Mouse (Mus musculus) adrenal gland, postnatal 14 days (tissue): ENCODE results near the gene Ms4a12. TPM values are rescaled to one million over a fixed set of nuclear protein-coding genes. Genes with fewer than 3 reads are reported as not detected.
"Not testable (repeated sequence)": the region's sequence is repeated elsewhere in the genome, so short reads cannot be mapped to it uniquely, and the experiment has no call there.

Source experiments
- DNase-seq: peaks from one replicate; pipeline ENCODE4 v3.0.0; 2021; ENCODE audit warnings: mixed read lengths
- long read RNA-seq, 2 experiments: library from polyadenylated mRNA; stranded (forward); transcript quantifications; one replicate each; pipeline ENCODE4 v2.0.0; 2021
- total RNA-seq: library from RNA; stranded (reverse); gene quantifications from 2 replicates; pipeline ENCODE4 v1.2.3, GENCODE M21; 2021

Ms4a12 gene
- total RNA-seq: not detected in 2 replicates
- long read RNA-seq, experiment 1: 0 reads
- long read RNA-seq, experiment 2: 0 reads

- DNase-seq: no peak
Measured at GRCm38 (mm10) chr19:11232348-11232747, at the start of gene Ms4a12. Gene Ms4a12 (minus strand): TSS chr19:11232448.

- no peak for DNase-seq
Measured at GRCm38 (mm10) chr19:11280223-11280622, 48.0 kb upstream of the Ms4a12 start.

- DNase-seq: no peak
Measured at GRCm38 (mm10) chr19:11276431-11276830, 44.2 kb upstream of the Ms4a12 start.

- DNase-seq: no peak
Measured at GRCm38 (mm10) chr19:11266956-11267355, 34.7 kb upstream of the Ms4a12 start.

- no peak for DNase-seq
Measured at GRCm38 (mm10) chr19:11266052-11266845, 34.0 kb upstream of the Ms4a12 start, which contains the start of gene Ms4a1. Gene Ms4a1 (minus strand): TSS chr19:11266241.

- DNase-seq: no peak
Measured at GRCm38 (mm10) chr19:11264602-11265185, 32.4 kb upstream of the Ms4a12 start.

GRCm38 (mm10) chr19:11263549-11263948 is 31.3 kb upstream of the Ms4a12 start:
- no peak for DNase-seq

- DNase-seq: not testable (repeated sequence)
Measured at GRCm38 (mm10) chr19:11262932-11263331, 30.7 kb upstream of the Ms4a12 start.

GRCm38 (mm10) chr19:11261522-11261921 is 29.3 kb upstream of the Ms4a12 start:
- no peak for DNase-seq

- no peak for DNase-seq
Measured at GRCm38 (mm10) chr19:11244230-11244629, 12.0 kb upstream of the Ms4a12 start.

GRCm38 (mm10) chr19:11242560-11242959 is 10.3 kb upstream of the Ms4a12 start:
- no peak for DNase-seq

- no peak for DNase-seq
Measured at GRCm38 (mm10) chr19:11235820-11236219, 3.6 kb upstream of the Ms4a12 start.

GRCm38 (mm10) chr19:11234921-11235735 is 2.9 kb upstream of the Ms4a12 start:
- DNase-seq: no peak

GRCm38 (mm10) chr19:11234244-11234643 is 2.0 kb upstream of the Ms4a12 start:
- DNase-seq: no peak

- DNase-seq: no peak
Measured at GRCm38 (mm10) chr19:11196546-11196945, 35.7 kb downstream of the Ms4a12 start, which contains the start of gene Ms4a13. Gene Ms4a13 (minus strand): TSS chr19:11196737.

- no peak for DNase-seq
Measured at GRCm38 (mm10) chr19:11192552-11192951, 39.7 kb downstream of the Ms4a12 start.

GRCm38 (mm10) chr19:11184121-11184520 is 48.1 kb downstream of the Ms4a12 start:
- DNase-seq: peak; percentile 27

- no peak for DNase-seq
Measured at GRCm38 (mm10) chr19:11177464-11177863, 54.8 kb downstream of the Ms4a12 start.

GRCm38 (mm10) chr19:11165172-11165571 is 67.1 kb downstream of the Ms4a12 start, which contains the start of gene 1700025F22Rik:
Gene 1700025F22Rik (minus strand): TSS chr19:11165320.
- peak; percentile 3 for DNase-seq
